Mouse (Mus musculus) C2C12 (cell line): ENCODE measurements around the gene Azi2.

ENCODE experiments used
- CTCF ChIP-seq: IDR thresholded peaks from one replicate; pipeline ENCODE4 v1.5.1; 2011; ENCODE audit not compliant: control insufficient read depth, insufficient read depth, insufficient read length
- FOSL1 ChIP-seq: IDR thresholded peaks from one replicate; pipeline ENCODE4 v1.8.0; 2011; ENCODE audit warnings: mild to moderate bottlenecking, low read length; ENCODE audit not compliant: poor library complexity, insufficient read depth, severe bottlenecking
- USF1 ChIP-seq: IDR thresholded peaks from one replicate; pipeline ENCODE4 v1.6.1; 2011; ENCODE audit warnings: low read depth, mild to moderate bottlenecking, control low read depth, moderate library complexity

DNA sequence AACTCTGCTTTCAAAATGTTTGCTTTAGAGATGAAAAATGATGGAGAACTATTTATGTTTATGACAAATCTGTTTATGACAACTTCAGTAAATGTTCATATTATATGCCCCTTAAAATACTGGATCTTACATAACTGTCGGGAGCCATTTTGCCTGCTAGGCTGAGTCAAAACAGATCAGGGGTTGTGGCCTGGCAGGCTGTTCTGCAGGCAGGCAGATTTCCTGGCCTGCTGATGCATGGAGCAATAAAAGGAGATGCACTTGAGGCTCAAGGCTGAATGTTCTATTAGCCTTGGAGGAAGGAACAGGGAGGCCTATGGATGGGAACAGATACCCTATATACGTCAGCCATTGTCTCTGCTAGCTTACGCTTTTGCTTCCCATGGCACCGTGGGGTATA is 36.4 kb upstream of the Azi2 start:
- no peak for TF ChIP-seq USF1
- no peak for TF ChIP-seq CTCF
- no peak for TF ChIP-seq FOSL1
